Mouse (Mus musculus): ENCODE results near the gene Slit1. TPM values are rescaled to one million over a fixed set of nuclear protein-coding genes. Genes with fewer than 3 reads are reported as not detected.

The Slit1 gene
- polyA plus RNA-seq, 1 experiment from 2014 or later: 0.35 TPM

DNA sequence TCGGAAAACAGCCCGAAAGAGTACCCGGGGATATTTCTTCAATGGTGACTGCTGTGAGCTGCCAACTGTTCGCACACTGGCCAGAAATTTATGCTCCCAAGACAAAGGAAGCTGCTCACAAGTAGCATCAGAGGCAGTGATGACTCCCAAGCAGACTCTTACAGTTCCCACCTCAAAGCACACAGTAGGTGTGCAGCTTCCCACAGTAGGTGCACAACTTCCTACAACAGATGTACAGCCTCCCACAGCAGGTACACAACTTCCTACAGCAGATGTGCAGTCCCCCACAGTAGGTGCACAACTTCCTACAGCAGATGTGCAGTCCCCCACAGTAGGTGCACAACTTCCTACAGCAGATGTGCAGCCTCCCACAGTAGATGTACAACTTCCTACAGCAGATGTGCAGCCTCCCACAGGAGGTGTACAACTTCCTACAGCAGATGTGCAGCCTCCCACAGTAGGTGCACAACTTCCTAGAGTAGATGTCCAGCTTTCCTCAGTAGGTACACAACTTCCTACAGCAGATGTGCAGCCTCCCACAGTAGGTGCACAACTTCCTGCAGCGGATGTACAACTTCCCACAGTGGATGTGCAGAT lies 160.4 kb downstream of the Slit1 start:
- Histone ChIP-seq H3K4me2 (replicated peaks; ENCODE audit: low read depth) (no peak overlapping the region), H3K9me3 (ENCODE audit: control insufficient read depth) (no peaks in the 10 kb centered on the region), H3K27me3 (replicated peaks; ENCODE audit: control insufficient read depth, insufficient read depth, low read length) (no peaks in the 10 kb centered on the region), H3K9ac (ENCODE audit: low read depth, low read length) (no peak overlapping the region), H3K4me3 (ENCODE audit: low read depth, low read length) (no peak overlapping the region), H3K4me1 (replicated peaks; ENCODE audit: control insufficient read depth, insufficient read depth, low read length) (no peaks in the 10 kb centered on the region), H3K36me3 (ENCODE audit: control insufficient read depth, insufficient read depth) (peaks cover 32% of the 10 kb centered on the region), H3K27ac (ENCODE audit: low read depth, low read length) (no peak overlapping the region)
- WGBS: over 99% methylated on average over 5 of the region's 5 CpGs
- TF ChIP-seq CTCF (IDR thresholded peaks at IDR 0.05; ENCODE audit: low read depth): no peak
- no peak for ATAC-seq

DNA sequence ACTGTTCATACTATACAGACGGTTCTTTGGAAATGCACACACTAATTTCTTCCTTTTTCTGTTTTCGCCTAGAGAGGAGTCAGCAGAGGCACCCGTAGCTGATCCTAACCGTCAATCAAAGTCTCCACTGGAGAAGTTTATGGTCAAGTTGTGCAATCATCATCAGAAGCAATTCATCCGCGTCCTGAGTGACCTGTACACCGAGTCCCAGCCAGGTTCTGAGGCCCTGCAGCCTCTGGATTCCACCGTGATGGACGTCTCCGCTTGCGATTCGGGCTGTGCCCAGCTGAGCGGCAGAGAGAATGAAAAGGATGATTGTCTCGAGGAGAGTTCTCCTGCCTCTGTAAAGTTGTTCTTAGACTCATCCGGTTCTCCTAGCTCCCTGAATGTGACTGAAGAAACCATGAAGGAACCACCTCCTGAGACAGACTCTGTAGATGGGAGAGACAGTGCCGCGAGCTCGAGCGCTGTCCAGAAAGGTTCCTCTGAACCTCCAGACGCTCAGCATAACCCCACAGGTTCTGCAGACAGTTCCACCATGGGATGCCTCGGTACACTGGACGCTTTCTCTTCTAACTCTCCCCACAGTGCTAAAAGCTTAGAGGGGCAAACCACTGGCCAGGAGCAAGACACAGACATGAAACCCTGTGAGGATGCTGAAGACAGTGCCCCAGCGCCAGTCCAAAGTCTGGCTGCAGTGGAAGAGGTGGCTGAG lies 161.6 kb downstream of the Slit1 start, which contains the start of gene Gm340:
TSS of gene Gm340 (plus strand) at position 665 of the 715 bp plus-strand sequence.
- no peak for TF ChIP-seq CTCF (IDR thresholded peaks at IDR 0.05; ENCODE audit: low read depth)
- no peaks in the 10 kb centered on the region for H3K27me3 ChIP-seq (replicated peaks; ENCODE audit: control insufficient read depth, insufficient read depth, low read length)
- H3K36me3 ChIP-seq (ENCODE audit: control insufficient read depth, insufficient read depth): peaks cover 32% of the 10 kb centered on the region
- no peak within 1 kb of the TSS for H3K4me3 ChIP-seq (ENCODE audit: low read depth, low read length)
- H3K4me2 ChIP-seq (replicated peaks; ENCODE audit: low read depth): no peak within 1 kb of the TSS
- no peaks in the 10 kb centered on the region for H3K4me1 ChIP-seq (replicated peaks; ENCODE audit: control insufficient read depth, insufficient read depth, low read length)
- no peak for ATAC-seq
- 65% methylated on average over 23 of the region's 23 CpGs for WGBS
- no peaks in the 10 kb centered on the region for H3K9me3 ChIP-seq (ENCODE audit: control insufficient read depth)
- no peak within 1 kb of the TSS for H3K9ac ChIP-seq (ENCODE audit: low read depth, low read length)
- no peak within 1 kb of the TSS for H3K27ac ChIP-seq (ENCODE audit: low read depth, low read length)

GRCm38 (mm10) chr19:41579311-41579920 lies 164.0 kb downstream of the Slit1 start:
- 65% methylated on average over 4 of the region's 4 CpGs for WGBS
- ATAC-seq: no peak

GRCm38 (mm10) chr19:41577576-41577975 lies 165.9 kb downstream of the Slit1 start:
- H3K4me3 ChIP-seq (ENCODE audit: low read depth, low read length): no peak overlapping the region
- H3K4me2 ChIP-seq (replicated peaks; ENCODE audit: low read depth): peak overlapping the region; percentile 4; the same call in 1 of the 2 replicates
- no peaks in the 10 kb centered on the region; the same call in 1 of the 2 replicates for H3K4me1 ChIP-seq (replicated peaks; ENCODE audit: control insufficient read depth, insufficient read depth, low read length)
- peak; percentile 82 for ATAC-seq
- peaks cover 8% of the 10 kb centered on the region for H3K36me3 ChIP-seq (ENCODE audit: control insufficient read depth, insufficient read depth)
- no peaks in the 10 kb centered on the region for H3K9me3 ChIP-seq (ENCODE audit: control insufficient read depth)
- no peak overlapping the region for H3K27ac ChIP-seq (ENCODE audit: low read depth, low read length)
- no peak for TF ChIP-seq CTCF (IDR thresholded peaks at IDR 0.05; ENCODE audit: low read depth)
- H3K27me3 ChIP-seq (replicated peaks; ENCODE audit: control insufficient read depth, insufficient read depth, low read length): no peaks in the 10 kb centered on the region
- no peak overlapping the region for H3K9ac ChIP-seq (ENCODE audit: low read depth, low read length)

More at GRCm38 (mm10) chr19:41579311-41579920, 164.0 kb downstream of the Slit1 start:
- Histone ChIP-seq H3K27ac (ENCODE audit: low read depth, low read length) (no peak overlapping the region), H3K9me3 (ENCODE audit: control insufficient read depth) (no peaks in the 10 kb centered on the region), H3K4me2 (replicated peaks; ENCODE audit: low read depth) (no peak overlapping the region), H3K9ac (ENCODE audit: low read depth, low read length) (no peak overlapping the region), H3K4me3 (ENCODE audit: low read depth, low read length) (no peak overlapping the region), H3K36me3 (ENCODE audit: control insufficient read depth, insufficient read depth) (peaks cover 23% of the 10 kb centered on the region), H3K4me1 (replicated peaks; ENCODE audit: control insufficient read depth, insufficient read depth, low read length) (no peaks in the 10 kb centered on the region), H3K27me3 (replicated peaks; ENCODE audit: control insufficient read depth, insufficient read depth, low read length) (no peaks in the 10 kb centered on the region)
- TF ChIP-seq CTCF (IDR thresholded peaks at IDR 0.05; ENCODE audit: low read depth): no peak

- no peaks in the 10 kb centered on the region for H3K9me3 ChIP-seq (ENCODE audit: control insufficient read depth)
- ATAC-seq: no peak
- 44% methylated on average over 2 of the region's 2 CpGs for WGBS
- H3K4me3 ChIP-seq (ENCODE audit: low read depth, low read length): no peak overlapping the region
- no peak for TF ChIP-seq CTCF (IDR thresholded peaks at IDR 0.05; ENCODE audit: low read depth)
- no peaks in the 10 kb centered on the region; the same call in none of the 2 replicates for H3K4me1 ChIP-seq (replicated peaks; ENCODE audit: control insufficient read depth, insufficient read depth, low read length)
- no peaks in the 10 kb centered on the region for H3K27me3 ChIP-seq (replicated peaks; ENCODE audit: control insufficient read depth, insufficient read depth, low read length)
- no peak overlapping the region for H3K9ac ChIP-seq (ENCODE audit: low read depth, low read length)
- H3K4me2 ChIP-seq (replicated peaks; ENCODE audit: low read depth): no peak overlapping the region
- no peaks in the 10 kb centered on the region for H3K36me3 ChIP-seq (ENCODE audit: control insufficient read depth, insufficient read depth)
- H3K27ac ChIP-seq (ENCODE audit: low read depth, low read length): no peak overlapping the region
Observed at GRCm38 (mm10) chr19:41573700-41574099, 169.8 kb downstream of the Slit1 start.

DNA sequence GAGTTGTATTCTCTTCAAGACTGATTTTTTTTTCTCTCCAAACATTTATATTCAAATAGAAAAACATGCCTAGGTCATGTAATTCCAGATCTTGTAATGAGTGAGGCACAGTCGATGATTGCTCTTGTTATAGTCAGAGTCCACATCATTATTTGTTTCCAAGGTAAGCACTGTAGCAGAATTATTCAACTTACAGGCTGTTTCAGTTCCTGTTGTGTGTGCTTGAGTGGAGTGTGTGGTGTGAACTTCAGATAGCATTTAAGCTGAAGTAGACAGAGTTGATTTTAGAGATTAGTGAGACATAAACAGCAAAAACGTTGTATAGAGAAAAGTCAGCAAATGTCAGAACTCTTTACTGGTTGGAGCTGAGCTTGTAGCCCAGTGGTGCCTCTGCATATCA lies 174.7 kb downstream of the Slit1 start:
- Histone ChIP-seq H3K9me3 (ENCODE audit: control insufficient read depth) (no peaks in the 10 kb centered on the region), H3K36me3 (ENCODE audit: control insufficient read depth, insufficient read depth) (no peaks in the 10 kb centered on the region), H3K4me3 (ENCODE audit: low read depth, low read length) (no peak overlapping the region), H3K9ac (ENCODE audit: low read depth, low read length) (no peak overlapping the region), H3K4me1 (replicated peaks; ENCODE audit: control insufficient read depth, insufficient read depth, low read length) (no peaks in the 10 kb centered on the region; the same call in 1 of the 2 replicates), H3K4me2 (replicated peaks; ENCODE audit: low read depth) (no peak overlapping the region), H3K27ac (ENCODE audit: low read depth, low read length) (no peak overlapping the region), H3K27me3 (replicated peaks; ENCODE audit: control insufficient read depth, insufficient read depth, low read length) (no peaks in the 10 kb centered on the region)
- WGBS: 23% methylated on average over 2 of the region's 2 CpGs
- no peak for ATAC-seq
- TF ChIP-seq CTCF (IDR thresholded peaks at IDR 0.05; ENCODE audit: low read depth): no peak

All from intestine, postnatal 0 days (tissue).